Mouse (Mus musculus): ENCODE measurements around the gene Mrps7. TPM values are rescaled to one million over a fixed set of nuclear protein-coding genes. Genes with fewer than 3 reads are reported as not detected.
A peak's percentile ranks its signal among the peaks of the same experiment; 100 is the strongest.

The Mrps7 gene
- polyA plus RNA-seq, 1 experiment from 2014 or later, result 112 TPM

DNA sequence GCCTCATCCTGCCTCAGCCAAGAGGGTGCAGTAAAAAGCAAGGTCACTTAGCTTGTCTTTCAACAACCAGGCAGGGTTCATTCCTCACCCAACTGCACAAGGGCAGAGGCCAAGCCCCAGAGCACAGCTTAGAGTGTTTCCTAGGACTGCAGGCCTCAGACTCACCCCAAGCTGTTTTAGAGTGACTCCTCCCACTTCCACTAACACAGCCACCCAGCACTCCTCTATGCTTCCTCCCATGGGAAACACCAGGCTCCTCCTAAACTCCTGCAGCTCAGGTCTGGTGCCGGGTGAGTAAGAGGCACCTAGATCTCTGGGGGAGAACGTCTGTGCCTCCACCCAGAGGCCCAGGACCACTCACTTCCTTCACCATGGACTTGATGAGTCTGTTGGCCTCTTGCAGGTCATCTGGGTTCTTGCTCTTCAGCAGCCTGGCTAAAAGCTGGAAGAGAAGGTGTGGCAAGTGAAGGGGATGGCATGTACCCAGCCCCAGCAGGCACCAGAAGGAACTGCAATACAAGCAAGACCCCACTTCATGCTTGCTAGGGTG, 13.1 kb upstream of the Mrps7 start:
- peaks cover 97% of the 10 kb centered on the region for H3K36me3 ChIP-seq
- no peaks in the 10 kb centered on the region for H3K27me3 ChIP-seq (ENCODE audit: insufficient read depth, poor library complexity, severe bottlenecking)
- no peak overlapping the region for H3K4me3 ChIP-seq
- no peak overlapping the region for H3K27ac ChIP-seq
- no peaks in the 10 kb centered on the region; the same call in 1 of the 2 replicates for H3K4me1 ChIP-seq (replicated peaks)
- no peaks in the 10 kb centered on the region for H3K9me3 ChIP-seq
- DNase-seq (ENCODE audit: low spot score), result no peak
- WGBS, result 86% methylated on average over 2 of the region's 2 CpGs

DNA sequence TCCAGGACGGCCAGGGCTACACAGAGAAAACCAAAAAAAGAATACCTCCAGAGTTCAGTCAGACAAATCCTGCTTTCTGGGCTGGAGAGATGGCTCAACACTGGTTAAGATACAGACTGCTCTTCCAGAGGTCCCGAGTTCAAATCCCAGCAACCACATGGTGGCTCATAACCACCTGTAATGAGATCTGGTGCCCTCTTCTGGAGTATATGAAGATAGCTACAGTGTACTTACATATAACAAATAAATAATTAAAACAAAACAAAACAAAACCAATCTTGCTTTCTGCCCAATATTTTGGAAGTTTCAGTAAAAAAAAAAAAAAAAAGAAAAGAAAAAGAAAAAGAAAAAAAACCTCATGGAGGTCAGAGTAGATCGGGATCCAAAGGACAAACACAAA, 8.5 kb upstream of the Mrps7 start:
- 96% methylated on average over 3 of the region's 3 CpGs for WGBS
- no peaks in the 10 kb centered on the region for H3K27me3 ChIP-seq (ENCODE audit: insufficient read depth, poor library complexity, severe bottlenecking)
- no peaks in the 10 kb centered on the region for H3K4me1 ChIP-seq (replicated peaks)
- H3K4me3 ChIP-seq, result no peak overlapping the region
- H3K27ac ChIP-seq, result no peak overlapping the region
- H3K36me3 ChIP-seq, result peaks cover 96% of the 10 kb centered on the region
- H3K9me3 ChIP-seq, result no peaks in the 10 kb centered on the region
- no peak for DNase-seq (ENCODE audit: low spot score)

DNA sequence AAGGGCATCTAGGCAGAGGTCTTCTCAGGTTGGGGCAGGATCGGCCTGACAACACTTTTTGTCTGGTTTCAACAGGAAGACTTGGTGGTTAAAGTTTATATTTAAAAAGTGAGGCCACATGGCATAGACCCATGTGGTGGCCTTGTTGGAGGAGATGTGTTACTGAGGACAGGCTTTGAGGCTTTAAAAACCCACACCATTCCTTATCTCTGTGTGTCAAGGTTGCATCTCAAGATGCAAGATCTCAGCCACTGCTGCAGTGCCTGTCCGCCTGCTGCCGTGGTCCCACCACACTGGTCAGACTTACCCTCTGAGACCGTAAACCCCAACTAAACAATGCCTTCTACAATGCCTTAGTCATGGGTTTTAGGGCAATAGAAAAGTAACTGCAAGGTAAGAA, 5.4 kb upstream of the Mrps7 start:
- Histone ChIP-seq H3K36me3 (peaks cover 85% of the 10 kb centered on the region), H3K4me3 (no peak overlapping the region), H3K27me3 (ENCODE audit: insufficient read depth, poor library complexity, severe bottlenecking) (no peaks in the 10 kb centered on the region), H3K9me3 (no peaks in the 10 kb centered on the region), H3K4me1 (replicated peaks) (peaks cover 18% of the 10 kb centered on the region), H3K27ac (no peak overlapping the region)
- WGBS, result 96% methylated on average over 4 of the region's 4 CpGs
- DNase-seq (ENCODE audit: low spot score), result no peak

DNA sequence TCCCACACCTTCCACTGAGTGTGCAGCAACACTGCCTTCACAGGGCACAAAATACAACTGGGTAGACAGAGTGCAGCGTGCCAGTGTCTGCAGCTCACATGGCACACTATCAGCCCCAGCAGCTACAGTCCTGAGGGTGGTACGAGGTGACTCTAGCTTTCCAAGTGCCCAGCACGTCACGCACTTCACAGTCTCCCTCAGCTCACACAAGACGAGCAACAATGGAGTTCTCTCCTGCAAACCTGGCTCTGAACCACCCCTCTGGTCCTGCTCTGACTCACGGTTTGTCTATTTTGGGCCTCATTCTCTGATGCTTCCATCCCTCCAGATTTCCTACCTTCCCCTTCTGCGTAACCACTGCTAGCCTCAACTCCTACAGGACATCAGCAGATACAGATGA, 4.0 kb upstream of the Mrps7 start:
- Histone ChIP-seq H3K27me3 (ENCODE audit: insufficient read depth, poor library complexity, severe bottlenecking) (no peaks in the 10 kb centered on the region), H3K9me3 (no peaks in the 10 kb centered on the region), H3K27ac (no peak overlapping the region), H3K4me1 (replicated peaks) (peaks cover 27% of the 10 kb centered on the region), H3K36me3 (peaks cover 71% of the 10 kb centered on the region), H3K4me3 (no peak overlapping the region)
- WGBS, result 94% methylated on average over 7 of the region's 7 CpGs
- no peak for DNase-seq (ENCODE audit: low spot score)

DNA sequence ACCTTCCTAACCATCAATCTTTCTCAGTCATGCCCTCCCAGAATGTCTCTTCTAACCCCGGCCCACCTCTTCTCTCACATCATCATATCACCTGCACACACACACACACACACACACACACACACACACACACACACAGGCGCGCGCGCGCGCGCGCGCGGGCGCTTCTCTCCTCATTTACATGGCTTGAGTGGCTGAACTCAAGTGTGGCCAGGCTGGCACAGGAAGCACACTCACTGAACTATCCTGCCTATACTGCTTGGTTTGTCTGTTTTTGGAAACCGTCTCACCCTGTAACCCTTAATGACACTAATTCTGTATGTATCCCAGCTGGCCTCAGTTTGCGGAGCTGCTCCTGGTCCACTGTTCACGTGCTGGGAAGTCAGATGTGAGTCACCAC, 3.0 kb upstream of the Mrps7 start:
- H3K36me3 ChIP-seq, result peaks cover 68% of the 10 kb centered on the region
- H3K4me3 ChIP-seq, result no peak overlapping the region
- H3K27ac ChIP-seq, result no peak overlapping the region
- no peaks in the 10 kb centered on the region for H3K9me3 ChIP-seq
- H3K27me3 ChIP-seq (ENCODE audit: insufficient read depth, poor library complexity, severe bottlenecking), result no peaks in the 10 kb centered on the region
- 99% methylated on average over 15 of the region's 15 CpGs for WGBS
- H3K4me1 ChIP-seq (replicated peaks), result peaks cover 38% of the 10 kb centered on the region
- DNase-seq (ENCODE audit: low spot score), result no peak

DNA sequence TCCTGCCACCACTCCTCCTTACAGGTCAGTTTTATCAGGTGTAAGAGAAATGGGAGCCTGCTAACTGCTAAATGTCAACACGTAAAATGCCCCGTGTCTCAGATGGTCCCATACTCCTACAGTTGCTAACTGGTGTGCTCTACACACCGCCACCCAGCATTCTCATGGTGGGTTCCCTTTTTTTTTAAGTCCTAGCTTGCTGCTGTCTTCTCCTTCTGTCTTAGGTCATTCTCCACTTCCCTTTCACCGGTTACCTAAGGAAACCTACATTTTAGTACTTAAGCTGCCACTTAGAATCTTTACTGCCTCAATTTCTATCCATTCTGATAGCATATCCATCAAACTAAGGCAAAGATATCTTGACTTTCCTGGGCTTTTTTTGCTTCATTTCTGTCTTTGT, 2.6 kb upstream of the Mrps7 start:
- peaks cover 40% of the 10 kb centered on the region for H3K4me1 ChIP-seq (replicated peaks)
- H3K36me3 ChIP-seq, result peaks cover 68% of the 10 kb centered on the region
- H3K27me3 ChIP-seq (ENCODE audit: insufficient read depth, poor library complexity, severe bottlenecking), result no peaks in the 10 kb centered on the region
- no peak overlapping the region for H3K4me3 ChIP-seq
- no peak overlapping the region for H3K27ac ChIP-seq
- 98% methylated on average over 4 of the region's 4 CpGs for WGBS
- no peak for DNase-seq (ENCODE audit: low spot score)
- H3K9me3 ChIP-seq, result no peaks in the 10 kb centered on the region

DNA sequence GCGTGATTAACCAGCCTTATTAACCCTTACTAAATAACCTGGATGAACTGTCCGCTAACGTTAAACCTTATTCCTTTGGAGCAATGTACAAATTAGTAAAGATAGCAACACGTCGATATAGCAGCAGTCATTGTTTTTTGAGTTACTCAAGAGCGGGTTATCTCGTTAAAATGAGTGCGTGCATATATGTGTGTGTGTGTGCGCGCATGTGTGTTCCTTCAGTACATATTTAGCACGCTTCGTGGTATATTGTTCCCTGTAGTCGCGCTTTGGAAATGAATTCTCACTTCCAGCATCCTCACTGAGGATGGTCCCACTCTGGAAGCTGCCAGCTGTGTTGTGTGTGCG, 623 bp upstream of the Mrps7 start:
- Histone ChIP-seq H3K9me3 (no peaks in the 10 kb centered on the region), H3K27ac (peak overlapping the region; percentile 99), H3K36me3 (peaks cover 68% of the 10 kb centered on the region), H3K27me3 (ENCODE audit: insufficient read depth, poor library complexity, severe bottlenecking) (no peaks in the 10 kb centered on the region), H3K4me3 (peak overlapping the region; percentile 80), H3K4me1 (replicated peaks) (peaks cover 40% of the 10 kb centered on the region)
- WGBS, result 8% methylated on average over 15 of the region's 15 CpGs
- no peak for DNase-seq (ENCODE audit: low spot score)

DNA sequence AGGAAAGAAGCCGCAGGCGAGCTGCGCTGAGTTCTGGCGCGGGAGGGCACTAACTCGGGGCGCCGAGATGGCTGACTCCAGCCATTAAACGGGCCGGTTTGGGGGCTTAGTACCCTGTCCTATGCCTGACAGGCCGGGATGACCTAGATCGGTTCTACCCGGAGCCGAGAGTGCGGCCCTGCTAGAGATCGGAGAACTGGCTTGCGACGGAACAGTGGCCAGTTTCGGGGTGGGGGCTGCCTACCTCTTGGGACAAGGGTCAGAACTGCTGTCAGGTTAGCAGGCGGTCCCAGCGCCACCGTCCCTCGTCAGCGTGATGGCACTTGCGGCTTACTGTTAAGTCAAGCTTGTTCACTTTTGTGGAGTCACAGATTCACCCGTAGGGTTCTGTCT, 575 bp downstream of the Mrps7 start:
- DNase-seq (ENCODE audit: low spot score), result no peak
- WGBS, result under 1% methylated on average over 26 of the region's 26 CpGs
- Histone ChIP-seq H3K36me3 (peaks cover 70% of the 10 kb centered on the region), H3K27me3 (ENCODE audit: insufficient read depth, poor library complexity, severe bottlenecking) (no peaks in the 10 kb centered on the region), H3K9me3 (no peaks in the 10 kb centered on the region), H3K4me3 (peak overlapping the region; percentile 80), H3K4me1 (replicated peaks) (peaks cover 40% of the 10 kb centered on the region), H3K27ac (peak overlapping the region; percentile 99)

DNA sequence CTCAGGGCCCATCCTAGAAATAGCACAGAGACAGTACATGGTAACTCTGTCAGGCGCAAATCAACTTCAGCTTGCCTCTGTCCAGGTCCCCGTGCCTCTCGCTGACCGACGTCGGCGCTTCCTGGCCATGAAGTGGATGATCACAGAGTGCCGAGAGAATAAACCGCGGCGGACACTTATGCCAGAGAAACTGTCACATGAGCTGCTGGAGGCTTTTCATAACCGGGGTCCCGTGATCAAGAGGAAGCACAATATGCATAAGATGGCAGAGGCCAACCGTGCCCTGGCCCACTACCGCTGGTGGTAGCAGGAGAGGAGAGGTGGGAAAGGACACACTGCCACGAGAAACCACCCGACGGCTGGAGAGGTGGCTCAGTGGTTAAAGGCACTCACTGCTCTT, 3.0 kb downstream of the Mrps7 start:
- 96% methylated on average over 18 of the region's 18 CpGs for WGBS
- Histone ChIP-seq H3K27ac (no peak overlapping the region), H3K4me3 (no peak overlapping the region), H3K9me3 (no peaks in the 10 kb centered on the region), H3K4me1 (replicated peaks) (peaks cover 45% of the 10 kb centered on the region), H3K27me3 (ENCODE audit: insufficient read depth, poor library complexity, severe bottlenecking) (no peaks in the 10 kb centered on the region), H3K36me3 (peaks cover 54% of the 10 kb centered on the region)
- no peak for DNase-seq (ENCODE audit: low spot score)

DNA sequence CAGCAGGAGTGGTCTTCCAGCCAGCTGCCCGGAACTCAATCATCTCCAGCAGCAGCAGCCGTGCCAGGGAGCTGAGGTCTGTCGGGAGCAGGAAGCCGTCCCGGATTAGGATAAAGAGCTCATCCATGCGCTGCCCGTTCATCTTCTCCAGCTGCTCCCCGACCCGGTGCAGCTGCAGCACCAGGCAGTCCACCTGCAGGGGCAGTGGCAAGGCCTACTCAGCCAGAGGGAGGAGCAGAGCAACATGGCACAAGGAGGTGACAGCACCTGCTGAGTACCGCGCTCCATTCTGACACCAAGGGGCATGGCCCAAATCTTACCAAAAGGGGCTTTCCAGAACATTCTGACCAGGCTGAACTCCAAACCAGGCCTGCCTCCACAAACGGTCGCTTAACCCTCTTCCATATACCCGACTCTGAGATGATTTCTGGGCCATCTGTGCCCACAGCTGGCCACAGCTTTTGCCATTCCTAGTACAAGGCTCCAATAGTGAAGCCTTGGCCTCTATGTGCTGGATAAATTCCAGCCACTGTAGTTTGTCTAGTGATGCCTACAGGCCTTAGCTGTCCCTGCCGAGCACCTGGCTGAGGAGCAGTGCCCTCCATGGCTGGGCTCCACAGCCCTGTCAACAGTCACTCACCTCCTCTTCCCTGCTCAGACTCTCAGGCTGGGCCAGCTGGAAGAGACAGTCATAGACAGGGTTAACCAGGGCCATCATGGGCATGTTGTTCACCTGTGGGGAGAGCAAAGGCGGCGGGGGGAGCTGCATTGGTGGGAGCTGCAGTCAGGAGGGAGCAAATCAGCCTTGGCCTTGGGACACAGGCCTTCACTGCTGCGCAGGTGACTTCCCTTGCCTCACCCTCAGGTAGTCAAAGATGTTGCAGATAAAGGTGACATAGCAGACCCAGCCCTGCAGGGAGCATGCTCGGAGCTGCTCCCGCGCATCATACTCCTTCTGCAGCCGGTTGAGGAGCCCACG, 5.0 kb downstream of the Mrps7 start:
- Histone ChIP-seq H3K9me3 (no peaks in the 10 kb centered on the region), H3K36me3 (peaks cover 49% of the 10 kb centered on the region), H3K27ac (no peak overlapping the region), H3K27me3 (ENCODE audit: insufficient read depth, poor library complexity, severe bottlenecking) (no peaks in the 10 kb centered on the region), H3K4me1 (replicated peaks) (peaks cover 46% of the 10 kb centered on the region), H3K4me3 (no peak overlapping the region)
- 86% methylated on average over 23 of the region's 23 CpGs for WGBS
- DNase-seq (ENCODE audit: low spot score), result no peak

DNA sequence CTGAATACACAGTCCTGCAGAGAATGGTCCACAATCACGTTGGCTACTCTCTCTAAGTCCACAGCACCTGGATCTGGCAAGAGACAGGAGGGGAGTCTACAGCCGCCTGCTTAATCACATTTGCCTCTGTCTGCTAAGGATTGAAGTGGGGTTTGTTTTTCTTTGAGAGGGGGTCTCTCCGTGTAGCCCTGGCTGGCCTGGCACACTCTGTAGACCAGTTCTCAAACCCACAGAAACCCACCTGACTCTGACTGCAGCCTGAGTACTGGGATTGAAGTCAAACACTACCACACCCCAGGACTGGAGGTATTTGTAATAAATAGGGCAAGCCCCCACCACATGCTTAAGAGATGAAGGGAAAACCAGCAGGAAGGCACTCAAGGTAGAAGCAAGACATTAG, 5.9 kb downstream of the Mrps7 start:
- WGBS, result 77% methylated on average over 3 of the region's 3 CpGs

DNA sequence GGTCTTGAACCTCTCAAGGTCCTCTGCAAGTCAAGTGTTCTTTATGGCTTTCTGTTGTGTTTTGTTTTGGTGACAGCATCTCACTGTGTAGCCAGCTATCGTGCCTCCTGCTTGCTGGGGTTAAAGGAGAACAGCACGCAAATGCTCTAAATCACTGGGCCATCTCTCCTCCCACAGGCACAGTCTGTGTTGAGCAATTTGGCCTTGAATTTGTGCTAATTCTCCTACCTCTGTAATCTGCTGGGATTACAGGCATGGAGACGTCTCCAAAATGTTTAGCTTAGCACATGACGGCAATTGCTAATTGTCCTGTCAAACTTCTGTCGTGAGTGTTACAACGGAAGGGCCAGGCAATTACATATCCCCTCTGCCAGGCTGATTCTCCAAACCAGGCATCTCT, 7.4 kb downstream of the Mrps7 start:
- Histone ChIP-seq H3K9me3 (no peaks in the 10 kb centered on the region), H3K36me3 (peaks cover 53% of the 10 kb centered on the region), H3K4me1 (replicated peaks) (peaks cover 28% of the 10 kb centered on the region), H3K27me3 (ENCODE audit: insufficient read depth, poor library complexity, severe bottlenecking) (no peaks in the 10 kb centered on the region), H3K4me3 (no peak overlapping the region), H3K27ac (no peak overlapping the region)
- WGBS, result 89% methylated on average over 6 of the region's 6 CpGs
- no peak for DNase-seq (ENCODE audit: low spot score)

More for the DNA sequence above, 5.9 kb downstream of the Mrps7 start:
- Histone ChIP-seq H3K9me3 (no peaks in the 10 kb centered on the region), H3K4me1 (replicated peaks) (peaks cover 39% of the 10 kb centered on the region), H3K27ac (no peak overlapping the region), H3K27me3 (ENCODE audit: insufficient read depth, poor library complexity, severe bottlenecking) (no peaks in the 10 kb centered on the region), H3K36me3 (peaks cover 50% of the 10 kb centered on the region), H3K4me3 (no peak overlapping the region)
- DNase-seq (ENCODE audit: low spot score), result no peak

DNA sequence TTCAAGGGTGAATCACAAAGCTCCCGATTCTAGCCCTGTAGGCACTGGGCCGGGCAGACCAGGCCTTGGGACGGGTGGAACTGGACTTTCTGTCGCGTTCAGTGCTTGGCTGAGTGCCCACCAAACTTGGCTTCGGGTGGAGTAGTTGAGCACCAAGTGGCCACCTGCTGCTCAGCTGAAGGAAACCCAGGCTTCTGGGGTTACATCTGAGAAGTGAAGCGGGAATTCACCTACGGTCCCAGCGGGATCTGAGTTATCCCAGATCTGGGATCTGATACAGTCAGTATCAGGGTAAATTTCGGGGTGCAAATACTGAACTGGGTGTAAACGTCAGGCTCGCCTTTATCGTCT, 8.3 kb downstream of the Mrps7 start:
- H3K27me3 ChIP-seq (ENCODE audit: insufficient read depth, poor library complexity, severe bottlenecking), result no peaks in the 10 kb centered on the region
- H3K4me1 ChIP-seq (replicated peaks), result peaks cover 28% of the 10 kb centered on the region
- peak overlapping the region; percentile 90 for H3K27ac ChIP-seq
- peak overlapping the region; percentile 73 for H3K4me3 ChIP-seq
- 2% methylated on average over 13 of the region's 13 CpGs for WGBS
- DNase-seq (ENCODE audit: low spot score), result no peak
- H3K36me3 ChIP-seq, result peaks cover 46% of the 10 kb centered on the region
- H3K9me3 ChIP-seq, result no peaks in the 10 kb centered on the region
